Mouse (Mus musculus) lung, embryonic 16.5 days (tissue): ENCODE data around the gene Cox6a1. TPM values are rescaled to one million over a fixed set of nuclear protein-coding genes. Genes with fewer than 3 reads are reported as not detected.

ENCODE experiments used
- polyA plus RNA-seq: library from polyadenylated mRNA; unstranded; fragments of >200 nt; fragmentation: Nextera tagmentation; extraction: Ambion mirVana; gene quantifications from 2 replicates; pipeline ENCODE4 v1.2.1, GENCODE M21; 2015

The Cox6a1 gene
- polyA plus RNA-seq, 1 experiment from 2014 or later, result 937 TPM

Other genes starting within 250 kb of the Cox6a1 start
- gene Acads, start 229.6 kb downstream of the Cox6a1 start, polyA plus RNA-seq, result 64.5 and 69.2 TPM in 2 replicates
- 34.3 and 35.2 TPM in 2 replicates for gene Unc119b, start 214.0 kb downstream of the Cox6a1 start, polyA plus RNA-seq
- 58.9 and 62.1 TPM in 2 replicates for gene Mlec, start 190.8 kb downstream of the Cox6a1 start, polyA plus RNA-seq
- 1.3 and 1.6 TPM in 2 replicates for gene Cabp1, start 154.6 kb downstream of the Cox6a1 start, polyA plus RNA-seq
- 97.6 and 109 TPM in 2 replicates for gene Pop5, start 113.1 kb downstream of the Cox6a1 start, polyA plus RNA-seq
- 115 and 116 TPM in 2 replicates for gene Rnf10, start 76.1 kb downstream of the Cox6a1 start, polyA plus RNA-seq
- gene Coq5, start 69.3 kb downstream of the Cox6a1 start, polyA plus RNA-seq, result 37.9 and 38.6 TPM in 2 replicates
- gene Dynll1, start 48.0 kb downstream of the Cox6a1 start, polyA plus RNA-seq, result 1,463 and 1,496 TPM in 2 replicates
- gene Srsf9, start 21.8 kb downstream of the Cox6a1 start, polyA plus RNA-seq, result 157 and 223 TPM in 2 replicates
- gene Gatc, start 7.8 kb downstream of the Cox6a1 start, polyA plus RNA-seq, result 25.5 and 27.5 TPM in 2 replicates
- gene Triap1, start 7.8 kb downstream of the Cox6a1 start, polyA plus RNA-seq, result 59.2 and 61.4 TPM in 2 replicates
- 3.9 and 6.0 TPM in 2 replicates for gene Msi1, start 80.6 kb upstream of the Cox6a1 start, polyA plus RNA-seq
- gene Pla2g1b, start 117.3 kb upstream of the Cox6a1 start, polyA plus RNA-seq, result 9.7 and 9.8 TPM in 2 replicates
- 28.1 and 31.4 TPM in 2 replicates for gene Sirt4, start 135.7 kb upstream of the Cox6a1 start, polyA plus RNA-seq
- 70.1 and 74.4 TPM in 2 replicates for gene Pxn, start 157.7 kb upstream of the Cox6a1 start, polyA plus RNA-seq
- 1,507 and 1,565 TPM in 2 replicates for gene Rplp0, start 210.5 kb upstream of the Cox6a1 start, polyA plus RNA-seq
- 32.9 and 35.1 TPM in 2 replicates for gene Gcn1l1, start 216.3 kb upstream of the Cox6a1 start, polyA plus RNA-seq